Mouse (Mus musculus) lung, adult 2 months (tissue): ENCODE results near the gene Sco2. TPM values are rescaled to one million over a fixed set of nuclear protein-coding genes. Genes with fewer than 3 reads are reported as not detected.

Experiments used
- DNase-seq: peaks from one replicate; pipeline ENCODE4 v3.0.0; 2022
- H3K4me1 ChIP-seq: fragments of 200-500 bp; 2 replicates; pipeline ENCODE4 v1.6.1; 2011; ENCODE audit warnings: low read length; ENCODE audit not compliant: control insufficient read depth, insufficient read depth
- H3K4me3 ChIP-seq: fragments of 200-500 bp; replicated peaks from 2 replicates; pipeline ENCODE3; 2011; ENCODE audit warnings: low read depth, mild to moderate bottlenecking, control low read depth, low read length; ENCODE audit errors: extremely low read depth
- CTCF ChIP-seq: fragments of 200-500 bp; IDR thresholded peaks from 2 replicates; pipeline ENCODE4 v1.5.1; 2011; ENCODE audit warnings: mild to moderate bottlenecking, low read length, control low read depth; ENCODE audit not compliant: insufficient read depth
- POLR2A ChIP-seq: fragments of 200-500 bp; IDR thresholded peaks from 2 replicates; pipeline ENCODE4 v1.6.1; 2011; ENCODE audit warnings: low read depth, mild to moderate bottlenecking, control low read depth, low read length, borderline replicate concordance; ENCODE audit errors: extremely low read depth
- WGBS: fragments of 180-500 bp; shearing (Covaris S2); methylation state at CpG from one replicate; pipeline ENCODE4 v1.1.7; 2018; 5-methylcytosine and 5-hydroxymethylcytosine counted together
- polyA plus RNA-seq: library from polyadenylated mRNA; depleted of rRNA; stranded (reverse); fragments of >200 nt; gene quantifications from 2 replicates; pipeline ENCODE4 v1.2.3, GENCODE M21; 2012; rRNA removed

The Sco2 gene
- polyA plus RNA-seq, 1 experiment = 57.7 TPM

DNA sequence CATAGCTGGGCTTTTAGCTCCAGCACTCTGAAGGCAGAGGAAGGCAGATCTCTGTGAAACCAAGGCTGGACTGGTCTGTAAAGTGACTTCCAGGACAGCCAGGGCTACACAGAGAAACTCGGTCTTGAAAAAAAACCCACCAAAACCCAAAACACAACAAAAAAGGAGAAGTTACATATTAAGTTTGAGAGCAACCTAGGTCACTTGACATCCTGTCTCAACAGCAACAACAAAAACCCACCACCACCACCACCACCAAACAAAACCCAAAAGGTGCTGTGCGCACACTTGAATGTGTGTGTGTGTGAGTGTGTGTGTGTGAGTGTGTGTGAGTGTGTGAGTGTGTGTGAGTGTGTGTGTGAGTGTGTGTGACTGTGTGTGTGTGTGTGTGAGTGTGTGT is 34.0 kb downstream of the Sco2 start:
- TF ChIP-seq CTCF (no peak), POLR2A (no peak)
- no peak for DNase-seq
- Histone ChIP-seq H3K4me3 (no peak overlapping the region), H3K4me1 (no peaks in the 10 kb centered on the region)
- 79% methylated on average over 2 of the region's 2 CpGs for WGBS

DNA sequence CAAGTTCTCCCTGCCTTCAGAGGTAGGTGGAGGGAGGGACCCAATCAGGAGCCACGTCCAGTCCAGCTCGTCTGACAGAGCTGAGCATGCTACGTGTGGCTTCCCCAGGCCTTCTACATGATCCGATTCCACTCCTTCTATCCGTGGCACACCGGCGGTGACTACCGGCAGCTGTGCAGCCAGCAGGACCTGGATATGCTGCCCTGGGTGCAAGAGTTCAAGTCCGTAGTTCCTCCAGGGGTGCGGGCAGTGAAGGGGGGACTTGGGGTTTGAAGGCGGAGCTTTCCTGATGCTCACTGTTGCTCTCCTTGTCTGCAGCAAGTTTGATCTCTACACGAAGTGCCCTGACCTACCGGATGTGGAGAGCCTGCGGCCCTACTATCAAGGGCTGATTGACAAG is 37.2 kb downstream of the Sco2 start:
- Histone ChIP-seq H3K4me3 (no peak overlapping the region), H3K4me1 (no peaks in the 10 kb centered on the region)
- no peak for TF ChIP-seq CTCF
- no peak for TF ChIP-seq POLR2A
- no peak for DNase-seq
- WGBS = 79% methylated on average over 14 of the region's 14 CpGs

DNA sequence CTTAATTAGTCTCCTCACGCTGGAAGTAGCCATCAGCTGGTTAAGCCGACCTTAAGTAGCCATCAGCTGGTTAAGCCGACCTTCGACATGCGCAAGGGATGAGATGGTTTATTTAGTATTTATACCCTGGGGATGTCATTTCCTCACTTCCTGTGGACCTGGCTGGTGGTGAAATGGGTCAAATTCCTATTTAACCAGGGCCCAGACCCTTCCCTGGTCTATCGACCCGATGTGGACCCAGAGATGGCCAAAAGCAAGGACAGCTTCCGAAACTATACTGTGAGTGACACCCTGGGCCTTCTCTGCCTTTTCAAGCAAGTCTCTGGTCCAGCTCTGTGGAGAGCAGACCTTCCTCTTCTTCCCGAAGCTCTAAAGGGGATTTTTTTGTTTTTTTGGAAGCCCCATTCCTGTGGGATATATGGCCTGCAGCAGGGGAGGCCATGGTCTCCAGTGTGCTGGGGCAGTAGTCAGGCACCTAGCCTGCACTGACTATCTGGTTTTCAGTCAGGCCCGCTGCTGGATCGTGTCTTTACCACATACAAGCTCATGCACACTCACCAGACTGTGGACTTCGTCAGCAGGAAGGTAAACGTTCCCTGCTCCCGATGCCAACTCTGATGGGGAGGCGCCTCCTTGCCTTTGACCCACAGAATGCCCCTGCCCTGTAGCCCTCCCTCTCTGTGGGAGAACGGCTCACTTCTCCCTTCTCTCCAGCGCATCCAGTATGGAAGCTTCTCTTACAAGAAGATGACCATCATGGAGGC is 38.7 kb downstream of the Sco2 start:
- DNase-seq = no peak
- no peak for TF ChIP-seq POLR2A
- no peak for TF ChIP-seq CTCF
- H3K4me3 ChIP-seq = no peak overlapping the region
- 76% methylated on average over 17 of the region's 17 CpGs for WGBS
- no peaks in the 10 kb centered on the region for H3K4me1 ChIP-seq

DNA sequence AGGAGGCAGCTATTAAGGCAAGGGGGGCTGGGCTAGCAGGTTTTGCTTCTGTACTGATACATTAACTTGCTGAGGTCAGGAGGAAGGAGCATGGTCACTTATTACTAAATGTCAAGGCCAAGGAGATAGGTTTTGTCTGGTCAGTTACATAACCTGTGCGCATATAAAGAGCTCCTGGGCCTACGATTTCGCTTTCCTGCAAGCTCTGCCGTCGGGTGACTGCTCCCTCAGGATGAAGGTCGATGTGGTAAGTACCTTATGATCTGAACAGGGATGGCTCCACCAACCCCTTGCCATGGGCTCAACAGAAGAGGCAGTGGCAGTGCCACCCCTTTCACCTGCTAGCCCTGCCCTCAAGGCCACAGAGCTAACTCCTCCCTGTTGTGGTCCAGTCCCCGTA is 39.4 kb downstream of the Sco2 start, which contains the start of gene Miox:
Gene Miox, plus strand, starts transcription at position 128 of the 400 bp plus-strand sequence.
- H3K4me3 ChIP-seq = no peak within 1 kb of the TSS
- DNase-seq = no peak
- TF ChIP-seq CTCF (no peak), POLR2A (no peak)
- 88% methylated on average over 7 of the region's 7 CpGs for WGBS
- H3K4me1 ChIP-seq = no peaks in the 10 kb centered on the region

DNA sequence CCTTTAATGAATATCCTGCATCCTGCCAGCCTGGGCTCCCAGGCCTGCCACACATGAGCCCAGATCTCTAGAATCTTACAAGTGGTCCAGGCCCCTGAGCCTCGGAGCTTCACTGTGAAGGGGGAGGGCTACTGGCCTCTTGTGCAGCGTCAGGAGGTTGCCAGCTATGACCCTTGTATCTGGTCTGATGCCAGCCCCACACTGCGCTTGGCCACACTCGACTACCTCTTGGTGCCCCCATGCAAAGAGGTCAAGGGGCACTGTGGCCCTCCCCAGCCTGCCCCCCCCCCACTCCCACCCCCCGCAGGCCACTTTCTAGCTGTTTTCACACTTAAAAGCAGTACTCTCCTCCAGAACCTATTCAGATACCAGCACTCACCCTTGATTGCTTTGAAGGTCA is 47.2 kb downstream of the Sco2 start:
- Histone ChIP-seq H3K4me1 (no peaks in the 10 kb centered on the region), H3K4me3 (no peak overlapping the region)
- TF ChIP-seq POLR2A = no peak
- TF ChIP-seq CTCF = no peak
- 50% methylated on average over 5 of the region's 5 CpGs for WGBS
- no peak for DNase-seq

DNA sequence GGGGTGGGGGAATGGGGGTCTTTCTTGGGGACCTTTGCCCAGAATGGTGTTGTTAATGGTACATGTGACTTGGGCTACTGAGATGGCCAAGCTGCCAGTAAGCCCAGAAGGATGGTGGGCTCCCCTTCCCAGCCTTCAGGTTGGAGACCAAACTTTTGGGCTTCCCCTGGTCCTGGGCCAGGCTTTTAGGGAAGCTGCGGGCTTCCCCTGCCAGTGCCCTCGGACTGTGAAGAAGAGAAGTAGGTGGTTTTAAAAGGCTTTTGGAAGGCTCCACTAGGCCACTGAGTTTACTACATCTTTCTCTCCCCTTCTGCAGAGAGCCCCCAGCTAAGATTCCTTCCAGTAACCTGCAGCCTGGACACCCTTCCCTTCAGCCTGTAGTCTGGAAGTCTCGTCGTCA is 50.0 kb downstream of the Sco2 start:
- TF ChIP-seq POLR2A = no peak
- TF ChIP-seq CTCF = no peak
- 74% methylated on average over 4 of the region's 4 CpGs for WGBS
- H3K4me3 ChIP-seq = no peak overlapping the region
- DNase-seq = no peak
- H3K4me1 ChIP-seq = no peaks in the 10 kb centered on the region

DNA sequence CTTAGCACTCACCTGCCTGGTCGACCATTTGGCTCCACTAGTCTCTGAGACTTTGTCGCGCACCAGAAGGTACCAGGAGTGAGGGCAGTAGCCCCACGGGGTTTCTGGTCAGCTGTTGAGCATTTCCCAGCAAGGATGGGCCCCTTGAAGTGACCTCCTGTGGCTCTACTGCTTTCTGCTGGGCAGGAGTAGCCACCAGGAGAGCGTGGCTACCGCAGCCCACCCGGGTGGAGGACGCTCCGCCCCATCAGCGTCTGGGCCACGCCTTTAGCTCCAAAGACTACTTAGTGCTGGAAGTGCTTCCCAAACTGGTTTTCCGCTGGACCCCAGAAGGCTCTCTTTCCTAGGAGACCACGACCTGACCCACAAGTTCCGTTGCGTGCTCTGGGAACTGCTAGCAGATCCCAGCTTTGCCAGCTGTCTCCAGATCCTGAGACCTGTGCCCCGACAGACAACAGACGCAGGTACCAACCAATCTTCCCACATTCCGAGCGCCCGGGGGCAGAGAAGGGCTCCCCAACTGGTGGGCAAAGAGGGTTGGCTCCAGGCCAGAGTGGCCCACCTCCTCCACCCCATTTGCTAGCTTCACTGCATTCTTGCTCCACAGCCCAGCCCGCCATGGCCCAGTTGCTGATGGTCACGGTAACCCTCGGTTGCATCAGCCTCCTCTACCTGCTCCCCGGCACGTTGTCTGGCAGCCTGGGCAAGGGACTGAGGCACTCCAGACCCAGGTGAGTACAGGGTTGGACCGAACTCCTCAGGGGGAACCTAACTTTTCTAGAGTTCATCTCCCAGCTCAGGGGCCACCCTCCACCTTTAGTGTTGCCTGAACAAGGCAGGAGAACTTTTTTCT is 50.8 kb downstream of the Sco2 start, which contains the start of gene Adm2:
Gene Adm2, plus strand, starts transcription at position 51 of the 853 bp plus-strand sequence.
- Histone ChIP-seq H3K4me3 (no peak within 1 kb of the TSS), H3K4me1 (no peaks in the 10 kb centered on the region)
- TF ChIP-seq POLR2A (no peak), CTCF (no peak)
- WGBS = 15% methylated on average over 26 of the region's 26 CpGs
- DNase-seq = no peak

Other genes starting within 250 kb of the Sco2 start
- 39.8 and 46.9 TPM in 2 replicates for gene Hdac10, start 245.1 kb downstream of the Sco2 start, polyA plus RNA-seq
- 28.2 and 32.2 TPM in 2 replicates for gene Mapk12, start 233.1 kb downstream of the Sco2 start, polyA plus RNA-seq
- gene Mapk11, start 224.2 kb downstream of the Sco2 start, polyA plus RNA-seq = 13.7 and 14.0 TPM in 2 replicates
- 204 and 210 TPM in 2 replicates for gene Plxnb2, start 193.1 kb downstream of the Sco2 start, polyA plus RNA-seq
- 15.6 and 17.2 TPM in 2 replicates for gene Dennd6b, start 177.3 kb downstream of the Sco2 start, polyA plus RNA-seq
- gene Ppp6r2, start 162.3 kb downstream of the Sco2 start, polyA plus RNA-seq = 153 and 372 TPM in 2 replicates
- gene Sbf1, start 58.5 kb downstream of the Sco2 start, polyA plus RNA-seq = 188 and 208 TPM in 2 replicates
- 0.14 and 0.75 TPM in 2 replicates for gene Adm2, start 51.1 kb downstream of the Sco2 start, polyA plus RNA-seq
- 0.24 and 1.2 TPM in 2 replicates for gene Miox, start 39.4 kb downstream of the Sco2 start, polyA plus RNA-seq
- 81.7 and 84.4 TPM in 2 replicates for gene Lmf2, start 18.2 kb downstream of the Sco2 start, polyA plus RNA-seq
- gene Ncaph2, start 18.1 kb downstream of the Sco2 start, polyA plus RNA-seq = 105 and 117 TPM in 2 replicates
- 14.4 and 21.5 TPM in 2 replicates for gene Tymp, start 3.2 kb upstream of the Sco2 start, polyA plus RNA-seq
- 106 and 138 TPM in 2 replicates for gene Odf3b, start 5.4 kb upstream of the Sco2 start, polyA plus RNA-seq
- 0.03 and 0.07 TPM in 2 replicates for gene Klhdc7b, start 11.1 kb upstream of the Sco2 start, polyA plus RNA-seq
- not detected in 2 replicates for gene Syce3, start 36.7 kb upstream of the Sco2 start, polyA plus RNA-seq
- gene Cpt1b, start 52.0 kb upstream of the Sco2 start, polyA plus RNA-seq = 4.3 and 28.9 TPM in 2 replicates
- 0.45 and 0.73 TPM in 2 replicates for gene C730034F03Rik, start 55.7 kb upstream of the Sco2 start, polyA plus RNA-seq
- 4.4 TPM in 1 of 2 replicates, not detected in the other for gene Gm44502, start 55.9 kb upstream of the Sco2 start, polyA plus RNA-seq
- 51.3 and 67.1 TPM in 2 replicates for gene Chkb, start 56.1 kb upstream of the Sco2 start, polyA plus RNA-seq
- 0.10 and 0.11 TPM in 2 replicates for gene Mapk8ip2, start 80.1 kb upstream of the Sco2 start, polyA plus RNA-seq
- gene Arsa, start 103.6 kb upstream of the Sco2 start, polyA plus RNA-seq = 57.7 and 62.4 TPM in 2 replicates
- 103 and 141 TPM in 2 replicates for gene Shank3, start 125.8 kb upstream of the Sco2 start, polyA plus RNA-seq
- gene Acr, start 194.5 kb upstream of the Sco2 start, polyA plus RNA-seq = 2.8 and 2.9 TPM in 2 replicates
- 14.7 and 18.7 TPM in 2 replicates for gene Rabl2, start 218.1 kb upstream of the Sco2 start, polyA plus RNA-seq